In the genomic region with DNA sequence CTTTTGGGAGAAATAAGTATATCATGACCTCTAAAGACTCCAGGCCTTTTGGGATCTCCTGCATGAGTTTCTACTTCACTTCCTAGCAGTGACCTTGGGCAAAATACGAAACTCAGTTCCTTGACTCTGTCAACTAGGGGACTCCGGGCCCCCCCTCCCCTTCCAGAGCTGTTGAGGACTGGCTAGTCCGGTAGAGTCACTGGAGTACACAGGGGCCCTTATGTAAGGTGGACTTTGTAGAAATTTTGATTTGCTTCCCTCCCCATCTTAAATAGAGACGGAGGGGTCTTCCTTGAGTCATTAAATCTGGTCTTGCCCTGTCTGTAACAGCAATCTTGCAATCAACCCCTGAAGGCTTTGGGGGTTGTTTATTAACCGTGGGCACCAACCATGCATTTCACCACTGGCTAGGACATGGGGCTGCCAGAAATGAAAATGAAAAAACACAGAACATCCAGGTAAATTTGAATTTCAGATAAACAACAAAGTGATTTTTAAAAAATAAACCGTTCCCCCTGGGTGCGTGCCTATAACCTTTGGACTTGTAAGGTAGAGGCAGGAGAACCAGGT, we compare ENCODE assay signal across 8 mouse cellular contexts. TPM values are rescaled to one million over a fixed set of nuclear protein-coding genes. Genes with fewer than 3 reads are reported as not detected.
DNase-seq lines count a peak whose midpoint lies in the region; ATAC-seq and TF ChIP-seq lines count a peak whose summit lies in the region.

No protein-coding gene starts in this region.

- H3K4me3 ChIP-seq in intestine, embryonic 15.5 days (replicated peaks) = peak overlapping the region; percentile 84
- peak overlapping the region; percentile 85 for H3K4me3 ChIP-seq in liver, embryonic 16.5 days (ENCODE audit: low read depth, low read length)

- CTCF ChIA-PET in Patski (lab: Charles Lee) = interaction anchor here (1.5 to 2.2 kb wide), 4 partner anchors 13 to 32 kb away, joined by 3 to 8 read pairs (median 4); no protein-coding TSS in a partner anchor

- H3K4me2 ChIP-seq in intestine, embryonic 15.5 days (replicated peaks) = peak overlapping the region; percentile 89
- H3K4me2 ChIP-seq in liver, embryonic 16.5 days (ENCODE audit: low read depth, low read length) = peak overlapping the region; percentile 94

- H3K9ac ChIP-seq in intestine, embryonic 15.5 days = peak overlapping the region; percentile 48; the same call in 1 of the 2 replicates
- no peak overlapping the region; the same call in 1 of the 2 replicates for H3K9ac ChIP-seq in liver, embryonic 16.5 days (ENCODE audit: low read depth, low read length)

- 46% methylated on average over 7 of the region's 7 CpGs for WGBS in intestine, embryonic 15.5 days
- WGBS in liver, embryonic 16.5 days (ENCODE audit: insufficient replicate concordance) = 63% methylated on average over 7 of the region's 7 CpGs

- peaks cover 17% of the 10 kb centered on the region for H3K4me1 ChIP-seq in intestine, embryonic 15.5 days (replicated peaks)
- H3K4me1 ChIP-seq in liver, embryonic 16.5 days (ENCODE audit: control insufficient read depth, low read depth, low read length) = peaks cover 15% of the 10 kb centered on the region

- H3K36me3 ChIP-seq in intestine, embryonic 15.5 days = no peaks in the 10 kb centered on the region
- H3K36me3 ChIP-seq in liver, embryonic 16.5 days (ENCODE audit: control insufficient read depth, insufficient read depth) = no peaks in the 10 kb centered on the region

- H3K27me3 ChIP-seq in Patski = no peaks in the 10 kb centered on the region
- H3K27me3 ChIP-seq in intestine, embryonic 15.5 days (replicated peaks) = no peaks in the 10 kb centered on the region
- H3K27me3 ChIP-seq in liver, embryonic 16.5 days (ENCODE audit: control insufficient read depth, insufficient read depth, low read depth, low read length) = no peaks in the 10 kb centered on the region

- in situ Hi-C loops in Patski (cut with MboI; ENCODE audit: low pct_unique_long_range_greater_than_20kb) = no loop called here

- peak overlapping the region; percentile 77 for H3K27ac ChIP-seq in intestine, embryonic 15.5 days
- H3K27ac ChIP-seq in liver, embryonic 16.5 days (ENCODE audit: low read length) = peak overlapping the region; percentile 60

- peak; percentile 33 for DNase-seq in adrenal gland, postnatal 14 days
- no peak for DNase-seq in adrenal gland, adult 8-10 months
- peak; percentile 34 for DNase-seq in Patski (ENCODE audit: low read depth, low spot score)
- no peak for DNase-seq in frontal cortex, postnatal 25 days (ENCODE audit: low spot score in 2 of 2)
- no peak for DNase-seq in ovary, postnatal 14 days (ENCODE audit: low spot score)
- no peak for DNase-seq in adrenal gland, adult (ENCODE audit: inconsistent age in 2 of 2, low spot score in 1 of 2)

- no peak for ATAC-seq in Patski
- ATAC-seq in intestine, embryonic 15.5 days = no peak
- ATAC-seq in liver, embryonic 16.5 days (ENCODE audit: low read depth) = no peak

- TF ChIP-seq CTCF in Patski (IDR thresholded peaks at IDR 0.05) = no peak

- POLR2A ChIA-PET in Patski (lab: Charles Lee) = interaction anchor here (1.6 to 2.8 kb wide), 3 partner anchors 9 to 18 kb away, joined by 5 to 20 read pairs (median 7); no protein-coding TSS in a partner anchor

- no peaks in the 10 kb centered on the region for H3K9me3 ChIP-seq in intestine, embryonic 15.5 days
- H3K9me3 ChIP-seq in liver, embryonic 16.5 days (replicated peaks; ENCODE audit: control insufficient read depth, low read length) = no peaks in the 10 kb centered on the region

RNA-seq across cellular contexts. Expression of gene Bcl7a, which starts 3.2 kb away (rescaled TPM):
- total RNA-seq in adrenal gland, postnatal 14 days (2021) = 11.9 and 16.1 TPM in 2 replicates
- total RNA-seq in adrenal gland, adult 8-10 months (2022) = 10 to 100 TPM in 3 of 4 experiments, 1 to 10 TPM in 1; 9.7 to 15.1 (median 13.2) TPM
- 19.3 TPM for polyA plus RNA-seq in Patski (2021)
- polyA plus RNA-seq in intestine, embryonic 15.5 days (2015; fragmentation: Nextera tagmentation; extraction: Ambion mirVana) = 15.9 and 16.4 TPM in 2 replicates
- polyA plus RNA-seq in liver, embryonic 16.5 days (2015; fragmentation: Nextera tagmentation; extraction: Ambion mirVana) = 5.5 and 6.0 TPM in 2 replicates

RNA-seq across cellular contexts. Expression of gene Mlxip, which starts 47.8 kb away (rescaled TPM):
- total RNA-seq in adrenal gland, postnatal 14 days (2021) = 24.8 and 31.8 TPM in 2 replicates
- 10 to 100 TPM; 21.6 to 32.8 (median 27.1) TPM for total RNA-seq in adrenal gland, adult 8-10 months (2022)
- 20.1 TPM for polyA plus RNA-seq in Patski (2021)
- polyA plus RNA-seq in intestine, embryonic 15.5 days (2015; fragmentation: Nextera tagmentation; extraction: Ambion mirVana) = 19.2 and 22.4 TPM in 2 replicates
- 3.6 and 3.9 TPM in 2 replicates for polyA plus RNA-seq in liver, embryonic 16.5 days (2015; fragmentation: Nextera tagmentation; extraction: Ambion mirVana)

Comparison
In these comparisons a context has a peak if more than half of its experiments do, and no peak if none do; other contexts are left out.
1. DNase-seq: peak in adrenal gland, postnatal 14 days (single experiment) and Patski (single experiment); none in adrenal gland, adult 8-10 months (single experiment), frontal cortex, postnatal 25 days (0 of 2), ovary, postnatal 14 days (single experiment) and adrenal gland, adult (0 of 2).